Comparison of ENCODE assay signal across 9 mouse cellular contexts in genomic region chr12:88579974-88580373, GRCm38 (mm10).
DNase-seq lines count a peak whose midpoint lies in the region; ATAC-seq and TF ChIP-seq lines count a peak whose summit lies in the region.
"Had no signal": no experiment of that assay in that cellular context is flagged by ENCODE, and none has a peak within 500 bp of the region (broad histone marks: within the 10 kb centered on the region; RNA-seq: fewer than 3 reads in every experiment).

No protein-coding gene starts in this region.

- 0 out of 2 replicates have a peak, but pooled peaks have one; percentile 31 for ATAC-seq in intestine, embryonic 15.5 days
- ATAC-seq in intestine, postnatal 0 days, result no peak
- peak; percentile 94 for ATAC-seq in embryonic facial prominence, embryonic 14.5 days (ENCODE audit: low read depth)
- ATAC-seq in hindbrain, postnatal 0 days, result peak; percentile 61
- ATAC-seq in neural tube, embryonic 15.5 days (ENCODE audit: low FRiP score), result peak; percentile 53; the same call in 1 of the 2 replicates

- no peaks in the 10 kb centered on the region for H3K27me3 ChIP-seq in intestine, embryonic 15.5 days (replicated peaks)
- no peaks in the 10 kb centered on the region for H3K27me3 ChIP-seq in intestine, postnatal 0 days (replicated peaks; ENCODE audit: control insufficient read depth, insufficient read depth, low read length)
- no peaks in the 10 kb centered on the region for H3K27me3 ChIP-seq in embryonic facial prominence, embryonic 14.5 days (replicated peaks; ENCODE audit: control insufficient read depth, insufficient read depth, low read length)
- no peaks in the 10 kb centered on the region for H3K27me3 ChIP-seq in hindbrain, postnatal 0 days (ENCODE audit: insufficient read depth, low read length)
- no peaks in the 10 kb centered on the region for H3K27me3 ChIP-seq in neural tube, embryonic 15.5 days (replicated peaks)

- WGBS in intestine, embryonic 15.5 days, result 18% methylated on average over 8 of the region's 8 CpGs
- 20% methylated on average over 8 of the region's 8 CpGs for WGBS in intestine, postnatal 0 days
- 13% methylated on average over 8 of the region's 8 CpGs for WGBS in embryonic facial prominence, embryonic 14.5 days
- WGBS in hindbrain, postnatal 0 days, result 17% methylated on average over 8 of the region's 8 CpGs
- WGBS in neural tube, embryonic 15.5 days, result 15% methylated on average over 8 of the region's 8 CpGs

- peak; percentile 64 for DNase-seq in embryonic facial prominence, embryonic 14.5 days (ENCODE audit: low spot score)
- DNase-seq in hindbrain, postnatal 0 days (ENCODE audit: low spot score), result peak; percentile 51
- DNase-seq in Muller cell, postnatal 12 days (ENCODE audit: inconsistent ontology term), result no peak
- DNase-seq in thymus, postnatal 36 days, result no peak
- DNase-seq in spleen, adult 12 weeks (ENCODE audit: low spot score), result no peak
- DNase-seq: lung, postnatal 36 days had no signal

- H3K4me2 ChIP-seq in intestine, embryonic 15.5 days (replicated peaks), result no peak overlapping the region
- no peak overlapping the region for H3K4me2 ChIP-seq in intestine, postnatal 0 days (replicated peaks; ENCODE audit: low read depth)
- no peak overlapping the region for H3K4me2 ChIP-seq in embryonic facial prominence, embryonic 14.5 days (ENCODE audit: low read depth, low read length)
- no peak overlapping the region for H3K4me2 ChIP-seq in hindbrain, postnatal 0 days (ENCODE audit: low read depth, low read length)
- peak overlapping the region; percentile 9; the same call in 1 of the 2 replicates for H3K4me2 ChIP-seq in neural tube, embryonic 15.5 days

- TF ChIP-seq CTCF in intestine, postnatal 0 days (IDR thresholded peaks at IDR 0.05; ENCODE audit: low read depth), result no peak
- TF ChIP-seq CTCF in hindbrain, postnatal 0 days (IDR thresholded peaks at IDR 0.05; ENCODE audit: low read depth), result no peak

- H3K36me3 ChIP-seq in intestine, embryonic 15.5 days, result no peaks in the 10 kb centered on the region
- no peaks in the 10 kb centered on the region for H3K36me3 ChIP-seq in intestine, postnatal 0 days (ENCODE audit: control insufficient read depth, insufficient read depth)
- H3K36me3 ChIP-seq in embryonic facial prominence, embryonic 14.5 days (ENCODE audit: control insufficient read depth, insufficient read depth, low read length), result no peaks in the 10 kb centered on the region
- H3K36me3 ChIP-seq in hindbrain, postnatal 0 days (ENCODE audit: insufficient read depth, low read length), result no peaks in the 10 kb centered on the region
- H3K36me3 ChIP-seq in neural tube, embryonic 15.5 days, result no peaks in the 10 kb centered on the region

- no peak overlapping the region for H3K27ac ChIP-seq in intestine, embryonic 15.5 days
- no peak overlapping the region for H3K27ac ChIP-seq in intestine, postnatal 0 days (ENCODE audit: low read depth, low read length)
- no peak overlapping the region for H3K27ac ChIP-seq in embryonic facial prominence, embryonic 14.5 days (replicated peaks; ENCODE audit: low read depth, low read length)
- H3K27ac ChIP-seq in hindbrain, postnatal 0 days, result no peak overlapping the region
- no peak overlapping the region for H3K27ac ChIP-seq in neural tube, embryonic 15.5 days (replicated peaks)

- no peaks in the 10 kb centered on the region for H3K4me1 ChIP-seq in intestine, embryonic 15.5 days (replicated peaks)
- no peaks in the 10 kb centered on the region for H3K4me1 ChIP-seq in intestine, postnatal 0 days (replicated peaks; ENCODE audit: control insufficient read depth, insufficient read depth, low read length)
- no peaks in the 10 kb centered on the region for H3K4me1 ChIP-seq in embryonic facial prominence, embryonic 14.5 days (ENCODE audit: control insufficient read depth, insufficient read depth, low read length)
- H3K4me1 ChIP-seq in hindbrain, postnatal 0 days (ENCODE audit: insufficient read depth, low read length), result no peaks in the 10 kb centered on the region
- 0 out of 2 replicates have a peak, but pooled peaks cover 4% of the 10 kb centered on the region for H3K4me1 ChIP-seq in neural tube, embryonic 15.5 days

- H3K4me3 ChIP-seq in intestine, embryonic 15.5 days (replicated peaks), result no peak overlapping the region
- no peak overlapping the region for H3K4me3 ChIP-seq in intestine, postnatal 0 days (ENCODE audit: low read depth, low read length)
- no peak overlapping the region for H3K4me3 ChIP-seq in embryonic facial prominence, embryonic 14.5 days (ENCODE audit: low read depth, low read length)
- no peak overlapping the region for H3K4me3 ChIP-seq in hindbrain, postnatal 0 days (ENCODE audit: low read length)
- H3K4me3 ChIP-seq in neural tube, embryonic 15.5 days (replicated peaks), result no peak overlapping the region

- H3K9ac ChIP-seq in intestine, embryonic 15.5 days, result no peak overlapping the region
- no peak overlapping the region for H3K9ac ChIP-seq in intestine, postnatal 0 days (ENCODE audit: low read depth, low read length)
- no peak overlapping the region for H3K9ac ChIP-seq in embryonic facial prominence, embryonic 14.5 days (ENCODE audit: low read depth, low read length)
- no peak overlapping the region for H3K9ac ChIP-seq in hindbrain, postnatal 0 days (replicated peaks; ENCODE audit: low read length)
- no peak overlapping the region for H3K9ac ChIP-seq in neural tube, embryonic 15.5 days (replicated peaks)

- H3K9me3 ChIP-seq in intestine, embryonic 15.5 days, result no peaks in the 10 kb centered on the region
- no peaks in the 10 kb centered on the region for H3K9me3 ChIP-seq in intestine, postnatal 0 days (ENCODE audit: control insufficient read depth)
- H3K9me3 ChIP-seq in embryonic facial prominence, embryonic 14.5 days (ENCODE audit: control insufficient read depth, low read length), result no peaks in the 10 kb centered on the region
- no peaks in the 10 kb centered on the region for H3K9me3 ChIP-seq in hindbrain, postnatal 0 days (ENCODE audit: low read length)
- no peaks in the 10 kb centered on the region for H3K9me3 ChIP-seq in neural tube, embryonic 15.5 days (replicated peaks)

Comparison
In these comparisons a context has a peak if more than half of its experiments do, and no peak if none do; other contexts are left out.
1. DNase-seq: peak in embryonic facial prominence, embryonic 14.5 days (single experiment) and hindbrain, postnatal 0 days (single experiment); none in Muller cell, postnatal 12 days (single experiment), thymus, postnatal 36 days (0 of 2) and spleen, adult 12 weeks (single experiment).